Mouse (Mus musculus) kidney, embryonic 16.5 days (tissue): ENCODE measurements around the gene Pde4b. TPM values are rescaled to one million over a fixed set of nuclear protein-coding genes. Genes with fewer than 3 reads are reported as not detected.

Experiments used
- ATAC-seq: fragments of 200-750 bp; cut with Nextera tagmentation; 2 replicates; pipeline ENCODE4 v1.8.0; 2017; ENCODE audit warnings: moderate TSS enrichment; ENCODE audit not compliant: low FRiP score, low TSS enrichment
- H3K27ac ChIP-seq: fragments of 300-500 bp; sonication (generic); 2 replicates; pipeline ENCODE4 v1.5.1; 2014; ENCODE audit warnings: low read length
- H3K27me3 ChIP-seq: fragments of 300-500 bp; sonication (generic); 2 replicates; pipeline ENCODE4 v1.6.1; 2014; ENCODE audit warnings: low read length, control low read depth, mixed read lengths; ENCODE audit not compliant: insufficient read depth
- H3K36me3 ChIP-seq: fragments of 300-500 bp; sonication (generic); 2 replicates; pipeline ENCODE4 v1.6.1; 2014; ENCODE audit warnings: low read length, control low read depth, mixed read lengths; ENCODE audit not compliant: insufficient read depth
- H3K4me1 ChIP-seq: fragments of 300-500 bp; sonication (generic); 2 replicates; pipeline ENCODE4 v1.6.1; 2014; ENCODE audit warnings: low read length, control low read depth, mixed read lengths; ENCODE audit not compliant: insufficient read depth
- H3K4me2 ChIP-seq: fragments of 300-500 bp; sonication (generic); replicated peaks from 2 replicates; pipeline ENCODE4 v1.6.1; 2014; ENCODE audit warnings: low read depth, low read length
- H3K4me3 ChIP-seq: fragments of 300-500 bp; sonication (generic); 2 replicates; pipeline ENCODE4 v1.5.1; 2014; ENCODE audit warnings: mild to moderate bottlenecking, low read length
- H3K9ac ChIP-seq: fragments of 300-500 bp; sonication (generic); replicated peaks from 2 replicates; pipeline ENCODE4 v1.6.1; 2014; ENCODE audit warnings: low read length
- H3K9me3 ChIP-seq: fragments of 300-500 bp; sonication (generic); 2 replicates; pipeline ENCODE4 v1.6.1; 2016; ENCODE audit warnings: low read length, control low read depth
- WGBS: fragments of 180-500 bp; shearing (Covaris S2); extraction: QIAGEN DNeasy Blood & Tissue Kit; methylation state at CpG from one replicate; pipeline ENCODE4 v1.1.7; 2014; 5-methylcytosine and 5-hydroxymethylcytosine counted together
- polyA plus RNA-seq: library from polyadenylated mRNA; unstranded; fragments of >200 nt; fragmentation: Nextera tagmentation; extraction: Ambion mirVana; gene quantifications from 2 replicates; pipeline ENCODE4 v1.2.1, GENCODE M21; 2015

The Pde4b gene
- polyA plus RNA-seq, 1 experiment from 2014 or later = 15.5 TPM

DNA sequence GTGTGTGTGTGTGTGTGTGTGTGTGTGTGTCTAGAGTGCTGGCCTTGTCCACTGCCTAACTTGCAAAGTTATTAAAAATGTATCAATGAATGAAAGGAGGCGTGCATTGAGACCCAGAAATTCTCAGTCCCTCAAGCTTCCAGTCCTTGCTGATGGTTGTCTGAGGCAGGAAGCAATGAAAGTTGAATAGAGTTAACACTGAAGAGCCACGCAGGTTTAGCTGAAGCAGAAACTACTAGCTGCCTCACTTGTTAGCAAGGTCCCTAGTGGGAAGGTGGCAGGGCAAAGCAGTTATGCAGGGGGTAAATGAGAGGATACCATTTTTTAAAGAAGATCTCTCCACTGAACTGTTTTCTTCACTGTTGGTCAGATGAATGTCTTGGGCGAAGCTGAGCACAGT lies 485.2 kb downstream of the Pde4b start:
- Histone ChIP-seq H3K4me2 (peak overlapping the region; percentile 49), H3K4me1 (peaks cover 41% of the 10 kb centered on the region), H3K27me3 (peaks cover 4% of the 10 kb centered on the region; the same call in 1 of the 2 replicates), H3K9me3 (no peaks in the 10 kb centered on the region), H3K4me3 (no peak overlapping the region; the same call in 1 of the 2 replicates), H3K27ac (no peak overlapping the region), H3K36me3 (no peaks in the 10 kb centered on the region), H3K9ac (0 out of 2 replicates have a peak overlapping the region, but pooled peaks have one; percentile 1)
- WGBS = 75% methylated on average over 3 of the region's 3 CpGs
- no peak for ATAC-seq

DNA sequence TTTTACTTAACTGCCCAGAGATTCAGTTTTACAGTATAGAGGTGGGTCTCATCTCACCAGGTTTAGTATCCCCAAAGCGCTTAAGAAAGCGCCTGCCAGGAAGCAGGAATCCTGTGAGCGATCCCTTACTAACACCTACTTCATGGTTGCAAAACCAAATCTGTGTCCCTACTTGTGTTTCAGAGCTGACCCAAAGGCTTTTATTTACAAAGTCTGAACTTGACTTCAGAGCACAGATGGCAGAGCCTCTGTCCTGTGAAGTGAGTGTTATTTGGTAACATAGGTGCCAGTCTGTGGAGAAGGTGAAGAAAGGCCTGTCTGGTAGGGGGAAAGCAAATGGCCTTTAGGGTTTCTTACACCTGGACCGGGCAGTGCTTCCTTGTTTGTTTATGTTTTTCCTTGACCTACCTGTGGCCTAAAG lies 486.0 kb downstream of the Pde4b start:
- no peak for ATAC-seq
- H3K36me3 ChIP-seq = no peaks in the 10 kb centered on the region
- H3K27me3 ChIP-seq = peaks cover 4% of the 10 kb centered on the region; the same call in 1 of the 2 replicates
- H3K4me2 ChIP-seq = peak overlapping the region; percentile 49; the same call in 1 of the 2 replicates
- no peak overlapping the region for H3K4me3 ChIP-seq
- no peaks in the 10 kb centered on the region for H3K9me3 ChIP-seq
- 80% methylated on average over 4 of the region's 4 CpGs for WGBS
- H3K4me1 ChIP-seq = peaks cover 34% of the 10 kb centered on the region
- H3K27ac ChIP-seq = no peak overlapping the region
- H3K9ac ChIP-seq = no peak overlapping the region

- 0 out of 2 replicates have a peak, but pooled peaks have one; percentile 12 for ATAC-seq
- no peak overlapping the region for H3K4me3 ChIP-seq
Measured at GRCm38 (mm10) chr4:102574226-102574625, 486.9 kb downstream of the Pde4b start.

GRCm38 (mm10) chr4:102574666-102575254 lies 487.4 kb downstream of the Pde4b start:
- ATAC-seq = no peak
- Histone ChIP-seq H3K9ac (no peak overlapping the region), H3K36me3 (no peaks in the 10 kb centered on the region), H3K27ac (no peak overlapping the region), H3K4me2 (no peak overlapping the region; the same call in 1 of the 2 replicates), H3K27me3 (peaks cover 4% of the 10 kb centered on the region; the same call in 1 of the 2 replicates), H3K9me3 (no peaks in the 10 kb centered on the region), H3K4me1 (peaks cover 20% of the 10 kb centered on the region), H3K4me3 (no peak overlapping the region)
- 75% methylated on average over 10 of the region's 10 CpGs for WGBS

More at GRCm38 (mm10) chr4:102574226-102574625, 486.9 kb downstream of the Pde4b start:
- peaks cover 26% of the 10 kb centered on the region for H3K4me1 ChIP-seq
- no peaks in the 10 kb centered on the region for H3K9me3 ChIP-seq
- WGBS = 27% methylated on average over 9 of the region's 9 CpGs
- peaks cover 4% of the 10 kb centered on the region; the same call in 1 of the 2 replicates for H3K27me3 ChIP-seq
- H3K36me3 ChIP-seq = no peaks in the 10 kb centered on the region
- H3K9ac ChIP-seq = peak overlapping the region; percentile 35; the same call in 1 of the 2 replicates
- peak overlapping the region; percentile 49; the same call in 1 of the 2 replicates for H3K4me2 ChIP-seq
- H3K27ac ChIP-seq = peak overlapping the region; percentile 38; the same call in 1 of the 2 replicates

GRCm38 (mm10) chr4:102576109-102576508 lies 488.8 kb downstream of the Pde4b start:
- no peak for ATAC-seq
- no peak overlapping the region for H3K9ac ChIP-seq
- no peak overlapping the region for H3K27ac ChIP-seq
- no peaks in the 10 kb centered on the region for H3K36me3 ChIP-seq
- no peak overlapping the region for H3K4me3 ChIP-seq
- H3K4me1 ChIP-seq = peaks cover 15% of the 10 kb centered on the region
- H3K9me3 ChIP-seq = no peaks in the 10 kb centered on the region
- 86% methylated on average over 6 of the region's 6 CpGs for WGBS
- H3K27me3 ChIP-seq = peaks cover 4% of the 10 kb centered on the region; the same call in 1 of the 2 replicates
- no peak overlapping the region for H3K4me2 ChIP-seq

- Histone ChIP-seq H3K9me3 (no peaks in the 10 kb centered on the region), H3K27ac (no peak overlapping the region), H3K36me3 (no peaks in the 10 kb centered on the region), H3K4me3 (no peak overlapping the region), H3K9ac (no peak overlapping the region), H3K4me2 (no peak overlapping the region), H3K27me3 (no peaks in the 10 kb centered on the region), H3K4me1 (peaks cover 15% of the 10 kb centered on the region)
- ATAC-seq = no peak
- WGBS = 85% methylated on average over 14 of the region's 14 CpGs
Measured at GRCm38 (mm10) chr4:102577636-102578035, 490.3 kb downstream of the Pde4b start.

DNA sequence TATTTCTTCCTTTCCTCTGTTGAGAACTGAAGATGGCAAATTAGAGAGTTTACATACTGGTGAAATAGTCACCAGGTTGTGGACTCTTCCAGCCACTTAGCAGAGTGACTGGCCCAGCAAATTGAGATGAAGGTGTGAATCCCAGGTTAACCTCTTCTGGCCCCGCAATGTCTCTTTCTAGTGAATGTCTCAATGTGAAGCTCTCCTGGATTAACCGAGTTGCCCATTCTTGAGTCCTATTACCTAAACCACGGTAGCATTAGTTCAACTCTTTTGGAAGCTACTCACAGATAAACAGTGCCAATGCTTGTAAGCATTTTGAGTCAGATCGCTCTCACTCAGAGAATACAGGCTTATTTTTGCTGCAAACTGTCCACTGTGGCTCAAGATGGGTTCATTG lies 491.7 kb downstream of the Pde4b start:
- no peak for ATAC-seq
- Histone ChIP-seq H3K9me3 (no peaks in the 10 kb centered on the region), H3K36me3 (no peaks in the 10 kb centered on the region), H3K4me2 (no peak overlapping the region), H3K4me3 (no peak overlapping the region), H3K4me1 (peaks cover 8% of the 10 kb centered on the region), H3K27ac (no peak overlapping the region), H3K9ac (no peak overlapping the region), H3K27me3 (no peaks in the 10 kb centered on the region)
- WGBS = 91% methylated on average over 4 of the region's 4 CpGs

GRCm38 (mm10) chr4:102579746-102580145 lies 492.4 kb downstream of the Pde4b start:
- WGBS = 77% methylated on average over 2 of the region's 2 CpGs
- Histone ChIP-seq H3K36me3 (no peaks in the 10 kb centered on the region), H3K4me2 (no peak overlapping the region), H3K9ac (no peak overlapping the region), H3K4me3 (no peak overlapping the region), H3K27ac (no peak overlapping the region), H3K4me1 (peaks cover 8% of the 10 kb centered on the region), H3K27me3 (no peaks in the 10 kb centered on the region), H3K9me3 (no peaks in the 10 kb centered on the region)
- ATAC-seq = no peak

DNA sequence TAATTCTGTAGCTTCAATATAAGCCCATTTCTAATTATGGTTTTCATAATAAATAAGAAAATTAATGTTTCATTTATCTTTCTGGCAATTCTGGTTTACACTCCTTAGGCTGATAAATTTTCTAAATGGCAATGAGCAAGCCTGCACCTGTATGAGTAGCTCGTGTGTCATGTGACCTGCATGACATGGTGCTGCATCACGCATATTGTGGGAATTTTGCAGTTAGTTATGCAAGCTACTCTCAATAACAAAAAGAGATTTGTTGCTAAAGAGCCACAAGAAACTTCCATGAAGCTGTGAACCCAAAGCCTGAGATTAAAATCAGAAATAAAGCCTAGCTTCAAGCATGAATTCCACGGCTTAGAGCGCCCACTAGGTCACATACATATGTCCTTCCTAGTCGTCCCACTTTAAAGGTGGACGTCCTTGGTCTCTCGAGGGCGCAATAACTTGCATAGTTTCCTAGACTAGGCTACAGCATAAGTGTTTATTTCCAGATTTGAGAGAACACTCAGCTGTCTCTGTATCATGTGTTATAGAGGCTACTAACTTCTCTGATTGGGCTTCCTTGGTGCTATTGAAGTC lies 494.9 kb downstream of the Pde4b start:
- H3K27ac ChIP-seq = no peak overlapping the region
- no peak for ATAC-seq
- H3K27me3 ChIP-seq = no peaks in the 10 kb centered on the region
- H3K4me1 ChIP-seq = peaks cover 9% of the 10 kb centered on the region
- WGBS = 87% methylated on average over 8 of the region's 8 CpGs
- no peak overlapping the region for H3K4me2 ChIP-seq
- H3K36me3 ChIP-seq = no peaks in the 10 kb centered on the region
- H3K4me3 ChIP-seq = no peak overlapping the region
- no peak overlapping the region for H3K9ac ChIP-seq
- H3K9me3 ChIP-seq = no peaks in the 10 kb centered on the region

GRCm38 (mm10) chr4:102582963-102583362 lies 495.6 kb downstream of the Pde4b start:
- Histone ChIP-seq H3K27ac (no peak overlapping the region), H3K9me3 (no peaks in the 10 kb centered on the region), H3K36me3 (no peaks in the 10 kb centered on the region), H3K4me2 (no peak overlapping the region), H3K9ac (no peak overlapping the region), H3K4me1 (peaks cover 9% of the 10 kb centered on the region), H3K27me3 (no peaks in the 10 kb centered on the region), H3K4me3 (no peak overlapping the region)
- no peak for ATAC-seq
- WGBS = 57% methylated on average over 6 of the region's 6 CpGs
